Mouse (Mus musculus) neural tube, embryonic 11.5 days (tissue): ENCODE measurements at regions not wholly inside any gene's neighbourhood (a gene's known extent, or its start where the extent isn't known, plus 50 kb on each side); places are given as distances from the start of the nearest gene placed in this dataset.
A peak's percentile ranks its signal among the peaks of the same experiment; 100 is the strongest.

Experiments
- ATAC-seq: fragments of 200-750 bp; cut with Nextera tagmentation; 2 replicates; pipeline ENCODE4 v1.8.0; 2017; ENCODE audit warnings: moderate number of reproducible peaks, mild to moderate bottlenecking, moderate TSS enrichment, moderate library complexity; ENCODE audit not compliant: insufficient read depth, low FRiP score, low TSS enrichment
- DNase-seq: peaks from one replicate; pipeline ENCODE4 v3.0.0-alpha.2; 2015; ENCODE audit warnings: low spot score
- H3K27ac ChIP-seq: fragments of 300-500 bp; sonication (generic); 2 replicates; pipeline ENCODE4 v1.5.1; 2014; ENCODE audit warnings: low read depth, mild to moderate bottlenecking, low read length
- H3K27me3 ChIP-seq: fragments of 300-500 bp; sonication (generic); 2 replicates; pipeline ENCODE4 v1.6.1; 2014; ENCODE audit warnings: mild to moderate bottlenecking, low read length, mixed read lengths; ENCODE audit not compliant: control insufficient read depth, insufficient read depth
- H3K36me3 ChIP-seq: fragments of 300-500 bp; sonication (generic); 2 replicates; pipeline ENCODE4 v1.6.1; 2014; ENCODE audit warnings: mild to moderate bottlenecking, low read length, moderate library complexity, mixed read lengths; ENCODE audit not compliant: control insufficient read depth, insufficient read depth
- H3K4me1 ChIP-seq: fragments of 300-500 bp; sonication (generic); 2 replicates; pipeline ENCODE4 v1.6.1; 2014; ENCODE audit warnings: low read length, mixed read lengths; ENCODE audit not compliant: control insufficient read depth, insufficient read depth
- H3K4me2 ChIP-seq: fragments of 300-500 bp; sonication (generic); 2 replicates; pipeline ENCODE4 v1.6.1; 2014; ENCODE audit warnings: low read depth, mild to moderate bottlenecking, moderate library complexity
- H3K4me3 ChIP-seq: fragments of 300-500 bp; sonication (generic); 2 replicates; pipeline ENCODE4 v1.5.1; 2014; ENCODE audit warnings: low read depth, low read length
- H3K9ac ChIP-seq: fragments of 300-500 bp; sonication (generic); 2 replicates; pipeline ENCODE4 v1.6.1; 2014; ENCODE audit warnings: mild to moderate bottlenecking, low read length
- H3K9me3 ChIP-seq: fragments of 300-500 bp; sonication (generic); 2 replicates; pipeline ENCODE4 v1.6.1; 2016; ENCODE audit warnings: low read length; ENCODE audit not compliant: control insufficient read depth
- WGBS: fragments of 180-500 bp; shearing (Covaris S2); extraction: QIAGEN DNeasy Blood & Tissue Kit; methylation state at CpG from one replicate; pipeline ENCODE4 v1.1.7; 2014; 5-methylcytosine and 5-hydroxymethylcytosine counted together

GRCm38 (mm10) chr2:178584970-178585566, 154.7 kb downstream of the Cdh26 start:
- no peaks in the 10 kb centered on the region for H3K27me3 ChIP-seq
- no peak overlapping the region for H3K27ac ChIP-seq
- H3K9ac ChIP-seq = no peak overlapping the region
- ATAC-seq (no peak), DNase-seq (no peak)
- H3K9me3 ChIP-seq = no peaks in the 10 kb centered on the region
- H3K36me3 ChIP-seq = no peaks in the 10 kb centered on the region
- no peak overlapping the region for H3K4me2 ChIP-seq
- 84% methylated on average over 5 of the region's 5 CpGs for WGBS
- H3K4me3 ChIP-seq = no peak overlapping the region
- 0 out of 2 replicates have a peak, but pooled peaks cover 3% of the 10 kb centered on the region for H3K4me1 ChIP-seq

GRCm38 (mm10) chr2:178587134-178587636, 156.9 kb downstream of the Cdh26 start:
- ATAC-seq = no peak
- Histone ChIP-seq H3K27ac (no peak overlapping the region), H3K36me3 (no peaks in the 10 kb centered on the region), H3K9ac (no peak overlapping the region), H3K4me1 (no peaks in the 10 kb centered on the region), H3K27me3 (no peaks in the 10 kb centered on the region), H3K9me3 (no peaks in the 10 kb centered on the region), H3K4me3 (no peak overlapping the region), H3K4me2 (no peak overlapping the region)
- DNase-seq = no peak
- WGBS = 85% methylated on average over 7 of the region's 7 CpGs

GRCm38 (mm10) chr2:178593743-178594142, 163.4 kb downstream of the Cdh26 start:
- no peaks in the 10 kb centered on the region for H3K4me1 ChIP-seq
- ATAC-seq = no peak

GRCm38 (mm10) chr2:178594177-178594576, 163.8 kb downstream of the Cdh26 start:
- H3K27me3 ChIP-seq = no peaks in the 10 kb centered on the region
- H3K9me3 ChIP-seq = no peaks in the 10 kb centered on the region
- H3K4me2 ChIP-seq = no peak overlapping the region
- H3K9ac ChIP-seq = no peak overlapping the region
- H3K4me3 ChIP-seq = no peak overlapping the region
- no peak for ATAC-seq
- DNase-seq = no peak
- H3K4me1 ChIP-seq = no peaks in the 10 kb centered on the region
- WGBS = 43% methylated on average over 6 of the region's 6 CpGs
- H3K27ac ChIP-seq = 0 out of 2 replicates have a peak overlapping the region, but pooled peaks have one; percentile 10
- H3K36me3 ChIP-seq = no peaks in the 10 kb centered on the region

More at GRCm38 (mm10) chr2:178593743-178594142, 163.4 kb downstream of the Cdh26 start:
- no peak overlapping the region for H3K27ac ChIP-seq
- 78% methylated on average over 9 of the region's 9 CpGs for WGBS
- no peaks in the 10 kb centered on the region for H3K36me3 ChIP-seq
- no peak for DNase-seq
- H3K9ac ChIP-seq = no peak overlapping the region
- no peaks in the 10 kb centered on the region for H3K27me3 ChIP-seq
- no peak overlapping the region for H3K4me3 ChIP-seq
- no peak overlapping the region for H3K4me2 ChIP-seq
- H3K9me3 ChIP-seq = no peaks in the 10 kb centered on the region

- no peaks in the 10 kb centered on the region for H3K27me3 ChIP-seq
- no peaks in the 10 kb centered on the region for H3K36me3 ChIP-seq
- no peak overlapping the region for H3K4me3 ChIP-seq
- H3K27ac ChIP-seq = no peak overlapping the region
- H3K4me1 ChIP-seq = no peaks in the 10 kb centered on the region
- DNase-seq = no peak
- H3K9me3 ChIP-seq = no peaks in the 10 kb centered on the region
- WGBS = 66% methylated on average over 16 of the region's 16 CpGs
- H3K9ac ChIP-seq = no peak overlapping the region
- ATAC-seq = no peak
- H3K4me2 ChIP-seq = no peak overlapping the region
Measured at GRCm38 (mm10) chr2:178596312-178597083, 166.2 kb downstream of the Cdh26 start.

GRCm38 (mm10) chr2:178597084-178597470, 166.7 kb downstream of the Cdh26 start:
- H3K4me3 ChIP-seq = no peak overlapping the region
- H3K9me3 ChIP-seq = no peaks in the 10 kb centered on the region
- 71% methylated on average over 7 of the region's 7 CpGs for WGBS
- H3K27ac ChIP-seq = no peak overlapping the region
- no peak overlapping the region for H3K4me2 ChIP-seq
- H3K27me3 ChIP-seq = no peaks in the 10 kb centered on the region
- ATAC-seq (no peak), DNase-seq (no peak)
- H3K4me1 ChIP-seq = no peaks in the 10 kb centered on the region
- H3K36me3 ChIP-seq = no peaks in the 10 kb centered on the region
- H3K9ac ChIP-seq = no peak overlapping the region

- no peak overlapping the region for H3K4me3 ChIP-seq
Measured at GRCm38 (mm10) chr2:178598371-178598770, 168.0 kb downstream of the Cdh26 start.

GRCm38 (mm10) chr2:178598836-178599235, 168.5 kb downstream of the Cdh26 start:
- no peak for ATAC-seq
- H3K4me1 ChIP-seq = no peaks in the 10 kb centered on the region

More at GRCm38 (mm10) chr2:178598371-178598770, 168.0 kb downstream of the Cdh26 start:
- no peaks in the 10 kb centered on the region for H3K27me3 ChIP-seq
- ATAC-seq (no peak), DNase-seq (no peak)
- no peak overlapping the region for H3K9ac ChIP-seq
- no peak overlapping the region for H3K27ac ChIP-seq
- H3K9me3 ChIP-seq = no peaks in the 10 kb centered on the region
- H3K4me2 ChIP-seq = no peak overlapping the region
- H3K36me3 ChIP-seq = no peaks in the 10 kb centered on the region
- no peaks in the 10 kb centered on the region for H3K4me1 ChIP-seq
- WGBS = 95% methylated on average over 5 of the region's 5 CpGs

GRCm38 (mm10) chr2:178603443-178603842, 173.1 kb downstream of the Cdh26 start:
- Histone ChIP-seq H3K4me3 (no peak overlapping the region), H3K4me1 (no peaks in the 10 kb centered on the region), H3K36me3 (no peaks in the 10 kb centered on the region), H3K9me3 (no peaks in the 10 kb centered on the region), H3K27me3 (no peaks in the 10 kb centered on the region), H3K9ac (no peak overlapping the region), H3K27ac (no peak overlapping the region), H3K4me2 (no peak overlapping the region)
- ATAC-seq (no peak), DNase-seq (no peak)
- WGBS = 77% methylated on average over 2 of the region's 2 CpGs

More at GRCm38 (mm10) chr2:178598836-178599235, 168.5 kb downstream of the Cdh26 start:
- Histone ChIP-seq H3K27me3 (no peaks in the 10 kb centered on the region), H3K9me3 (no peaks in the 10 kb centered on the region), H3K4me3 (no peak overlapping the region), H3K9ac (no peak overlapping the region), H3K4me2 (no peak overlapping the region), H3K36me3 (no peaks in the 10 kb centered on the region), H3K27ac (no peak overlapping the region)
- 83% methylated on average over 3 of the region's 3 CpGs for WGBS
- no peak for DNase-seq
